Mouse (Mus musculus) liver, embryonic 14.5 days (tissue): ENCODE measurements around the gene Mta3. TPM values are rescaled to one million over a fixed set of nuclear protein-coding genes. Genes with fewer than 3 reads are reported as not detected.
A peak's percentile ranks its signal among the peaks of the same experiment; 100 is the strongest.

Experiments used
- ATAC-seq: fragments of 200-750 bp; cut with Nextera tagmentation; 2 replicates; pipeline ENCODE4 v1.8.0; 2017; ENCODE audit warnings: moderate number of reproducible peaks, mild to moderate bottlenecking, moderate library complexity; ENCODE audit not compliant: insufficient read depth
- DNase-seq, 3 experiments: peaks; one replicate each; pipeline ENCODE4 v3.0.0-alpha.2; 2012 to 2013; ENCODE audit warnings: low read depth in 3 of 3, low spot score in 3 of 3
- H3K27ac ChIP-seq: fragments of 300-500 bp; sonication (generic); 2 replicates; pipeline ENCODE4 v1.5.1; 2014; ENCODE audit warnings: moderate library complexity, mild to moderate bottlenecking, control low read depth, inconsistent platforms
- H3K27me3 ChIP-seq: fragments of 300-500 bp; sonication (generic); 2 replicates; pipeline ENCODE4 v1.6.1; 2014; ENCODE audit warnings: mild to moderate bottlenecking, low read length, moderate library complexity; ENCODE audit not compliant: control insufficient read depth, insufficient read depth
- H3K36me3 ChIP-seq: fragments of 300-500 bp; sonication (generic); replicated peaks from 2 replicates; pipeline ENCODE4 v1.6.1; 2014; ENCODE audit warnings: low read depth; ENCODE audit not compliant: control insufficient read depth, insufficient read depth
- H3K4me1 ChIP-seq, 2 experiments: fragments of 200-500 bp in 1 of 2; fragments of 300-500 bp in 1 of 2; sonication (generic) in 1 of 2; replicated peaks; 2 replicates each; pipeline ENCODE4 v1.6.1; 2012 to 2014; ENCODE audit warnings: antibody characterized with exemption in 1 of 2, inconsistent platforms in 1 of 2, low read length in 1 of 2; ENCODE audit not compliant: control insufficient read depth in 2 of 2, insufficient read depth in 2 of 2
- H3K4me2 ChIP-seq: fragments of 300-500 bp; sonication (generic); 2 replicates; pipeline ENCODE4 v1.6.1; 2014; ENCODE audit warnings: low read depth, mild to moderate bottlenecking, control low read depth, moderate library complexity
- H3K4me3 ChIP-seq, 2 experiments: fragments of 200-500 bp in 1 of 2; fragments of 300-500 bp in 1 of 2; sonication (generic) in 1 of 2; 2 replicates each; pipeline ENCODE4 v1.5.1; 2012 to 2014; ENCODE audit warnings: low read depth in 2 of 2, low read length in 2 of 2, mild to moderate bottlenecking in 2 of 2, control low read depth in 1 of 2, inconsistent platforms in 1 of 2, moderate library complexity in 1 of 2; ENCODE audit not compliant: insufficient read depth in 1 of 2
- H3K9ac ChIP-seq: fragments of 300-500 bp; sonication (generic); replicated peaks from 2 replicates; pipeline ENCODE4 v1.6.1; 2014; ENCODE audit warnings: mild to moderate bottlenecking, control low read depth, moderate library complexity
- H3K9me3 ChIP-seq: fragments of 300-500 bp; sonication (generic); 2 replicates; pipeline ENCODE4 v1.6.1; 2016; ENCODE audit warnings: low read length, mixed read lengths; ENCODE audit not compliant: control insufficient read depth
- CTCF ChIP-seq: IDR thresholded peaks from 2 replicates; pipeline ENCODE4 v1.5.1; 2016; ENCODE audit warnings: antibody characterized with exemption, low read depth, control low read depth
- EP300 ChIP-seq: IDR thresholded peaks from 2 replicates; pipeline ENCODE4 v1.6.1; 2016; ENCODE audit warnings: antibody characterized with exemption, low read depth
- WGBS: fragments of 180-500 bp; shearing (Covaris S2); extraction: QIAGEN DNeasy Blood & Tissue Kit; methylation state at CpG from one replicate; pipeline ENCODE4 v1.1.7; 2014; ENCODE audit not compliant: insufficient replicate concordance; 5-methylcytosine and 5-hydroxymethylcytosine counted together
- polyA plus RNA-seq, 2 experiments: library from polyadenylated mRNA; depleted of rRNA in 1 of 2; stranded (reverse) in 1 of 2; unstranded in 1 of 2; fragments of >200 nt; fragmentation: Nextera tagmentation in 1 of 2; extraction: Ambion mirVana in 1 of 2; gene quantifications; 2 replicates each; pipeline versions ENCODE4 v1.2.1 to v1.2.3; 2012 to 2014

Gene Mta3
- polyA plus RNA-seq, 2 experiments = 26.7 to 35.5 TPM

- WGBS = 67% methylated on average over 5 of the region's 5 CpGs
- H3K9ac ChIP-seq = no peak overlapping the region
- H3K36me3 ChIP-seq = no peaks in the 10 kb centered on the region
- no peaks in the 10 kb centered on the region for H3K27me3 ChIP-seq
- H3K4me2 ChIP-seq = no peak overlapping the region
- no peak overlapping the region for H3K27ac ChIP-seq
- no peak for TF ChIP-seq EP300
- TF ChIP-seq CTCF = no peak
- DNase-seq (no peak), ATAC-seq (no peak)
- no peak overlapping the region for H3K4me3 ChIP-seq
- H3K4me1 ChIP-seq = peaks cover 3 to 33% of the 10 kb centered on the region in 2 experiments; a peak in 3 of 4 replicates
- no peaks in the 10 kb centered on the region for H3K9me3 ChIP-seq
Observed at GRCm38 (mm10) chr17:83850864-83851263, 144.9 kb downstream of the Mta3 start.

GRCm38 (mm10) chr17:83853831-83854230 is 147.9 kb downstream of the Mta3 start:
- WGBS = 29% methylated on average over 3 of the region's 3 CpGs
- ATAC-seq = peak; percentile 36
- no peak for TF ChIP-seq EP300
- peak; percentile 55 for TF ChIP-seq CTCF
- peak overlapping the region; percentile 63 for H3K4me2 ChIP-seq
- H3K9ac ChIP-seq = peak overlapping the region; percentile 37
- H3K36me3 ChIP-seq = no peaks in the 10 kb centered on the region
- H3K27me3 ChIP-seq = no peaks in the 10 kb centered on the region
- no peak overlapping the region for H3K27ac ChIP-seq
- H3K4me3 ChIP-seq = peak overlapping the region; percentile 15 to 60
- no peaks in the 10 kb centered on the region for H3K9me3 ChIP-seq
- DNase-seq = no peak
- peaks cover 14 to 33% of the 10 kb centered on the region in 2 experiments for H3K4me1 ChIP-seq

- Histone ChIP-seq H3K9ac (peak overlapping the region; percentile 37), H3K9me3 (no peaks in the 10 kb centered on the region), H3K36me3 (no peaks in the 10 kb centered on the region), H3K27ac (no peak overlapping the region), H3K4me3 (peak overlapping the region; percentile 15 to 60), H3K4me1 (peaks cover 18 to 33% of the 10 kb centered on the region in 2 experiments), H3K27me3 (no peaks in the 10 kb centered on the region), H3K4me2 (peak overlapping the region; percentile 63)
- TF ChIP-seq EP300 (no peak), CTCF (0 out of 2 replicates have a peak, but pooled peaks have one; percentile 22)
- peak; percentile 85 for ATAC-seq
- DNase-seq = peak; percentile 62 to 75 (median 68)
- WGBS = 32% methylated on average over 12 of the region's 12 CpGs
Observed at GRCm38 (mm10) chr17:83854284-83854918, 148.4 kb downstream of the Mta3 start.

- Histone ChIP-seq H3K36me3 (no peaks in the 10 kb centered on the region), H3K27ac (peak overlapping the region; percentile 82), H3K4me1 (peaks cover 21 to 41% of the 10 kb centered on the region in 2 experiments), H3K27me3 (peaks cover 2% of the 10 kb centered on the region; the same call in 1 of the 2 replicates), H3K9me3 (no peaks in the 10 kb centered on the region), H3K9ac (no peak overlapping the region; the same call in 1 of the 2 replicates), H3K4me2 (peak overlapping the region; percentile 50), H3K4me3 (no peak overlapping the region)
- ATAC-seq (peak; percentile 55), DNase-seq (peak; percentile 76 to 85 (median 82))
- TF ChIP-seq CTCF (no peak), EP300 (peak; percentile 88)
- WGBS = 17% methylated on average over 7 of the region's 7 CpGs
Observed at GRCm38 (mm10) chr17:83858413-83858812, 152.4 kb downstream of the Mta3 start.

GRCm38 (mm10) chr17:83859639-83860038 is 153.7 kb downstream of the Mta3 start:
- H3K9ac ChIP-seq = no peak overlapping the region
- no peak overlapping the region for H3K4me3 ChIP-seq
- H3K4me2 ChIP-seq = no peak overlapping the region
- no peak for DNase-seq
- ATAC-seq = no peak
- TF ChIP-seq CTCF (no peak), EP300 (no peak)
- WGBS = 73% methylated on average over 4 of the region's 4 CpGs
- peaks cover 21 to 34% of the 10 kb centered on the region in 2 experiments for H3K4me1 ChIP-seq
- H3K36me3 ChIP-seq = no peaks in the 10 kb centered on the region
- no peaks in the 10 kb centered on the region for H3K9me3 ChIP-seq
- peaks cover 2% of the 10 kb centered on the region; the same call in 1 of the 2 replicates for H3K27me3 ChIP-seq
- no peak overlapping the region for H3K27ac ChIP-seq
